Mouse (Mus musculus) neural tube, postnatal 0 days (tissue): Measurements from ENCODE around the gene Ina. TPM values are rescaled to one million over a fixed set of nuclear protein-coding genes. Genes with fewer than 3 reads are reported as not detected.

Experiments
- polyA plus RNA-seq: library from polyadenylated mRNA; unstranded; fragments of >200 nt; fragmentation: Nextera tagmentation; extraction: Ambion mirVana; gene quantifications from 2 replicates; pipeline ENCODE4 v1.2.1, GENCODE M21; 2015

Ina gene
- polyA plus RNA-seq, result 258 and 265 TPM in 2 replicates

GRCm38 (mm10) chr19:47014447-47015381, at the start of gene Ina, which contains the start of gene Nt5c2:
Ina (plus strand) TSS chr19:47014698.
Nt5c2 (minus strand) TSS chr19:47015153.

GRCm38 (mm10) chr19:47050271-47051032, 36.0 kb downstream of the Ina start, which contains the start of gene Pcgf6:
Pcgf6 (minus strand) TSS chr19:47050906.

GRCm38 (mm10) chr19:47067096-47067882, 52.8 kb downstream of the Ina start, which contains the start of gene Taf5:
Taf5 (plus strand) TSS chr19:47067746.

Other genes with a start within 250 kb of the Ina start
- 57.9 and 65.4 TPM in 2 replicates for gene Nt5c2, start 455 bp downstream of the Ina start, polyA plus RNA-seq
- 22.3 and 24.7 TPM in 2 replicates for gene Pcgf6, start 36.2 kb downstream of the Ina start, polyA plus RNA-seq
- gene Taf5, start 53.0 kb downstream of the Ina start, polyA plus RNA-seq, result 3.8 and 4.7 TPM in 2 replicates
- gene Usmg5, start 75.9 kb downstream of the Ina start, polyA plus RNA-seq, result 1,983 and 2,420 TPM in 2 replicates
- gene Pdcd11, start 76.1 kb downstream of the Ina start, polyA plus RNA-seq, result 4.5 and 5.2 TPM in 2 replicates
- gene Calhm2, start 123.6 kb downstream of the Ina start, polyA plus RNA-seq, result 1.9 TPM in 2 replicates
- not detected in 2 replicates for gene Calhm1, start 129.6 kb downstream of the Ina start, polyA plus RNA-seq
- 0.30 TPM in 1 of 2 replicates, not detected in the other for gene Calhm3, start 143.1 kb downstream of the Ina start, polyA plus RNA-seq
- 20.9 and 21.9 TPM in 2 replicates for gene Neurl1a, start 164.1 kb downstream of the Ina start, polyA plus RNA-seq